Mouse (Mus musculus) heart, adult 2 months (tissue): ENCODE measurements around the gene Tec. TPM values are rescaled to one million over a fixed set of nuclear protein-coding genes. Genes with fewer than 3 reads are reported as not detected.
A peak's percentile ranks its signal among the peaks of the same experiment; 100 is the strongest.

Source experiments
- DNase-seq, 2 experiments: peaks; one replicate each; pipeline ENCODE4 v3.0.0; 2021
- H3K27ac ChIP-seq: fragments of 200-600 bp; 2 replicates; pipeline ENCODE4 v1.8.1; 2022
- H3K27me3 ChIP-seq: fragments of 200-500 bp; 2 replicates; pipeline ENCODE4 v1.6.1; 2012; ENCODE audit warnings: mild to moderate bottlenecking, low read length, inconsistent platforms, mixed read lengths; ENCODE audit not compliant: control insufficient read depth, insufficient read depth
- H3K36me3 ChIP-seq: fragments of 200-500 bp; 2 replicates; pipeline ENCODE4 v1.6.1; 2012; ENCODE audit warnings: low read length, inconsistent platforms; ENCODE audit not compliant: control insufficient read depth, insufficient read depth
- H3K4me1 ChIP-seq: fragments of 200-500 bp; 2 replicates; pipeline ENCODE4 v1.6.1; 2011; ENCODE audit warnings: low read length; ENCODE audit not compliant: control insufficient read depth, insufficient read depth
- H3K4me3 ChIP-seq: fragments of 200-600 bp; 2 replicates; pipeline ENCODE4 v1.8.1; 2022
- H3K79me2 ChIP-seq: fragments of 200-500 bp; replicated peaks from 2 replicates; pipeline ENCODE4 v1.6.1; 2012; ENCODE audit warnings: mild to moderate bottlenecking, inconsistent platforms, low read length, moderate library complexity, mixed read lengths; ENCODE audit not compliant: control insufficient read depth, insufficient read depth
- H3K9ac ChIP-seq: fragments of 200-500 bp; 2 replicates; pipeline ENCODE4 v1.6.1; 2012; ENCODE audit warnings: low read depth, mild to moderate bottlenecking, control low read depth, inconsistent platforms, low read length, mixed read lengths
- CTCF ChIP-seq: fragments of 200-600 bp; IDR thresholded peaks from 2 replicates; pipeline ENCODE4 v1.8.1; 2022; ENCODE audit warnings: antibody characterized with exemption, mild to moderate bottlenecking, moderate library complexity
- EP300 ChIP-seq: fragments of 200-500 bp; IDR thresholded peaks from 2 replicates; pipeline ENCODE4 v1.6.1; 2011; ENCODE audit warnings: low read depth, low read length, control low read depth; ENCODE audit not compliant: insufficient read depth
- POLR2A ChIP-seq: fragments of 200-500 bp; IDR thresholded peaks from 2 replicates; pipeline ENCODE4 v1.6.1; 2011; ENCODE audit warnings: mild to moderate bottlenecking, low read depth, low read length, control low read depth; ENCODE audit not compliant: insufficient read depth
- WGBS: fragments of 180-500 bp; shearing (Covaris S2); methylation state at CpG from one replicate; pipeline ENCODE4 v1.1.7; 2018; 5-methylcytosine and 5-hydroxymethylcytosine counted together
- intact Hi-C: fragments of 180-260 bp; cut with DNase I; formaldehyde crosslinking; loops from one replicate; pipeline ENCODE4 v1.15.1; 2025
- polyA plus RNA-seq: library from polyadenylated mRNA; depleted of rRNA; stranded (reverse); fragments of >200 nt; gene quantifications from 2 replicates; pipeline ENCODE4 v1.2.3, GENCODE M21; 2012
- total RNA-seq, 2 experiments: library from RNA; stranded (reverse); gene quantifications; 2 replicates each; pipeline ENCODE4 v1.2.3; 2021

The Tec gene
- total and polyA plus RNA-seq, 3 experiments, result 5.7 to 13.8 (median 12.8) TPM

- H3K79me2 ChIP-seq, result no peaks in the 10 kb centered on the region
- peaks cover 13% of the 10 kb centered on the region for H3K4me1 ChIP-seq
- no peaks in the 10 kb centered on the region for H3K27me3 ChIP-seq
- H3K36me3 ChIP-seq, result no peaks in the 10 kb centered on the region; the same call in none of the 2 replicates
- no peak overlapping the region for H3K27ac ChIP-seq
- TF ChIP-seq EP300, result no peak
- TF ChIP-seq POLR2A, result no peak
- TF ChIP-seq CTCF, result no peak
- WGBS, result 81% methylated on average over 6 of the region's 6 CpGs
- no peak overlapping the region for H3K4me3 ChIP-seq
- no peak overlapping the region for H3K9ac ChIP-seq
- DNase-seq, result no peak
- intact Hi-C loops, result no loop called here
These were observed 19.3 kb downstream of the Tec start for GRCm38 (mm10) chr5:72848889-72849435.

- no peaks in the 10 kb centered on the region for H3K79me2 ChIP-seq
- H3K9ac ChIP-seq, result no peak overlapping the region
- no peaks in the 10 kb centered on the region; the same call in none of the 2 replicates for H3K36me3 ChIP-seq
- WGBS, result 17% methylated on average over 1 of the region's 4 CpGs
- no peak overlapping the region for H3K4me3 ChIP-seq
- no peaks in the 10 kb centered on the region for H3K27me3 ChIP-seq
- H3K4me1 ChIP-seq, result peaks cover 11% of the 10 kb centered on the region
- TF ChIP-seq POLR2A (no peak), EP300 (no peak), CTCF (no peak)
- DNase-seq, result no peak
- intact Hi-C loops, result no loop called here
- no peak overlapping the region for H3K27ac ChIP-seq
These were observed 21.6 kb downstream of the Tec start for GRCm38 (mm10) chr5:72846712-72847111.

GRCm38 (mm10) chr5:72845928-72846630 lies 22.2 kb downstream of the Tec start:
- 42% methylated on average over 9 of the region's 9 CpGs for WGBS
- H3K36me3 ChIP-seq, result no peaks in the 10 kb centered on the region; the same call in none of the 2 replicates
- TF ChIP-seq EP300 (no peak), POLR2A (no peak), CTCF (no peak)
- no peaks in the 10 kb centered on the region for H3K79me2 ChIP-seq
- H3K9ac ChIP-seq, result no peak overlapping the region
- H3K4me3 ChIP-seq, result no peak overlapping the region
- intact Hi-C loops, result no loop called here
- H3K27ac ChIP-seq, result no peak overlapping the region
- no peaks in the 10 kb centered on the region for H3K27me3 ChIP-seq
- peaks cover 5% of the 10 kb centered on the region; the same call in 1 of the 2 replicates for H3K4me1 ChIP-seq
- DNase-seq, result peak in 1 of 2 experiments; percentile 40

GRCm38 (mm10) chr5:72844776-72845495 lies 23.3 kb downstream of the Tec start:
- Histone ChIP-seq H3K27ac (no peak overlapping the region), H3K9ac (no peak overlapping the region), H3K27me3 (no peaks in the 10 kb centered on the region), H3K79me2 (no peaks in the 10 kb centered on the region), H3K4me3 (no peak overlapping the region), H3K4me1 (peaks cover 5% of the 10 kb centered on the region; the same call in 1 of the 2 replicates), H3K36me3 (no peaks in the 10 kb centered on the region; the same call in none of the 2 replicates)
- DNase-seq, result no peak
- WGBS, result 70% methylated on average over 7 of the region's 7 CpGs
- intact Hi-C loops, result no loop called here
- TF ChIP-seq EP300, result no peak
- TF ChIP-seq CTCF, result no peak
- TF ChIP-seq POLR2A, result no peak

GRCm38 (mm10) chr5:72844294-72844693 lies 24.0 kb downstream of the Tec start:
- intact Hi-C loops, result no loop called here

More at GRCm38 (mm10) chr5:72844294-72844693, 24.0 kb downstream of the Tec start:
- H3K9ac ChIP-seq, result no peak overlapping the region
- H3K36me3 ChIP-seq, result no peaks in the 10 kb centered on the region; the same call in none of the 2 replicates
- no peak overlapping the region for H3K27ac ChIP-seq
- H3K4me1 ChIP-seq, result peaks cover 5% of the 10 kb centered on the region; the same call in 1 of the 2 replicates
- no peak overlapping the region for H3K4me3 ChIP-seq
- no peak for DNase-seq
- TF ChIP-seq CTCF (no peak), POLR2A (no peak), EP300 (no peak)
- 45% methylated on average over 2 of the region's 2 CpGs for WGBS
- 0 out of 2 replicates have a peak, but pooled peaks cover 2% of the 10 kb centered on the region for H3K79me2 ChIP-seq
- H3K27me3 ChIP-seq, result no peaks in the 10 kb centered on the region
